Mouse (Mus musculus): ENCODE measurements around the gene Txnrd2. TPM values are rescaled to one million over a fixed set of nuclear protein-coding genes. Genes with fewer than 3 reads are reported as not detected.

Gene Txnrd2
- polyA plus RNA-seq, 1 experiment: 7.1 TPM

DNA sequence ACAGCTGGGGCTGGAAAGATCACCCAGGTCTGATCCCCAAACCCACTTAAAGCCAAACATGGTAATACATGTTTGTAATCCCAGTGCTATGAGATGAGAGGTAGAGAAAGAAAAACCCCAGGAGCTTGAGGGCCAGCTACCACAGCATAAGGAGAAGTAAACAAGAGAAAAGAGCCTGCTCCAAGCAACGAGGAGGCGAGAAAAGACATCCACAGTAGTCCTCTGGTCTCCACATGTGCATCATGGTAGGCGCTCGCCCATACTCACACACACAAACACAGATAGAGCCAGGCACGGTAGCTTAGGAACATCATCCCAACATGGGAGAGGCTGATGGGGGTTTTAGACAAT, 2.3 kb upstream of the Txnrd2 start:
- TF ChIP-seq EP300 (IDR thresholded peaks at IDR 0.05; ENCODE audit: insufficient read depth, low read depth, low read length): no peak
- no peak for TF ChIP-seq POLR2A (IDR thresholded peaks at IDR 0.05; ENCODE audit: insufficient read depth, low read length)
- TF ChIP-seq CTCF (IDR thresholded peaks at IDR 0.05; ENCODE audit: low read depth, low read length): no peak
- no peak overlapping the region for H3K27ac ChIP-seq (ENCODE audit: insufficient read depth, low read length)
- H3K36me3 ChIP-seq (ENCODE audit: control insufficient read depth, insufficient read depth, low read length, poor library complexity, severe bottlenecking): no peaks in the 10 kb centered on the region
- H3K9me3 ChIP-seq (replicated peaks; ENCODE audit: control insufficient read depth, insufficient read depth, low read length, poor library complexity, severe bottlenecking): no peaks in the 10 kb centered on the region
- H3K27me3 ChIP-seq (ENCODE audit: control insufficient read depth, insufficient read depth, low read length, poor library complexity, severe bottlenecking): no peaks in the 10 kb centered on the region
- no peak overlapping the region for H3K4me3 ChIP-seq (ENCODE audit: low read depth, low read length)
- peaks cover 3% of the 10 kb centered on the region for H3K4me1 ChIP-seq (ENCODE audit: control insufficient read depth, insufficient read depth, low read length)
- H3K9ac ChIP-seq (ENCODE audit: low read depth, poor library complexity, severe bottlenecking): no peak overlapping the region

GRCm38 (mm10) chr16:18424364-18425045, 1.7 kb upstream of the Txnrd2 start:
- H3K27ac ChIP-seq (ENCODE audit: insufficient read depth, low read length): no peak overlapping the region
- H3K9ac ChIP-seq (ENCODE audit: low read depth, poor library complexity, severe bottlenecking): no peak overlapping the region
- H3K9me3 ChIP-seq (replicated peaks; ENCODE audit: control insufficient read depth, insufficient read depth, low read length, poor library complexity, severe bottlenecking): no peaks in the 10 kb centered on the region
- peaks cover 1% of the 10 kb centered on the region for H3K4me1 ChIP-seq (ENCODE audit: control insufficient read depth, insufficient read depth, low read length)
- TF ChIP-seq EP300 (IDR thresholded peaks at IDR 0.05; ENCODE audit: insufficient read depth, low read depth, low read length): no peak
- no peak for TF ChIP-seq CTCF (IDR thresholded peaks at IDR 0.05; ENCODE audit: low read depth, low read length)
- no peak for TF ChIP-seq POLR2A (IDR thresholded peaks at IDR 0.05; ENCODE audit: insufficient read depth, low read length)
- no peaks in the 10 kb centered on the region for H3K27me3 ChIP-seq (ENCODE audit: control insufficient read depth, insufficient read depth, low read length, poor library complexity, severe bottlenecking)
- no peak overlapping the region for H3K4me3 ChIP-seq (ENCODE audit: low read depth, low read length)
- no peaks in the 10 kb centered on the region for H3K36me3 ChIP-seq (ENCODE audit: control insufficient read depth, insufficient read depth, low read length, poor library complexity, severe bottlenecking)

DNA sequence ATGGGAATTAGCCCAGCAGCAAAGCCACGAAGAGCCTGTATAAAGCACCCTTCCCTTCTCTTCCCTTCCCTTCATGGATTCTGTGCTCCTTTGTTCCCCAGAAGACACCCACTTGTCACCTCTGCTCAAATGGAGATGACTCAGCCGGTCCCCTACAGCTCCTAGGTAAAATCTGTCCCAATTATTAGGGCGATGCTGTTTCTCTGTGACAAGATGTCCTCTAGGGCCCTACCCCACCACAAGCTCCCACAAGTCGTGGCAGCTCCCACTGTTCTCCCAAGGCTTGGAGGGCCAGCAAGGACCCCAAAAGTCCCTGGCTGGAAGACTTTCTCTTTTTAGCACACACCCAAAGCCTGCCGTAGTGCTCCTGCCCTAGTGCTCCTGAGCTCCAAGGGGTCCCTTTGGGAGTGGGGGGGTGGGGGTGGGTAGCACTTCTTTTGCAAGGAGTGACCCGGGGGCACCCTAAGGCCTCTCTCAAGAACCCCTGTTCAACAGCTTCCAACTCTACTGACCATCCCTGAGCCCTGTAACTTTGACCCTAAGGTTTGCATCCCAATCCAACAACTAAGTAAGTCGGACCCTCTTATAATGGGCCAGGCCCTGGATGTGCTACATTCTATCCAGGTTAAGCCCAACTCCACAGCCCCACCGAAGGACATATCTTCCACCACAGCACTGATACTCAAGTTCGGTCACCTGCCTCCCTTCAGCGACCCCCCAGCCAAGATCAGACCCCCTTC, 539 bp upstream of the Txnrd2 start:
- peak overlapping the region; percentile 80 for H3K4me3 ChIP-seq (ENCODE audit: low read depth, low read length)
- no peak for TF ChIP-seq EP300 (IDR thresholded peaks at IDR 0.05; ENCODE audit: insufficient read depth, low read depth, low read length)
- TF ChIP-seq CTCF (IDR thresholded peaks at IDR 0.05; ENCODE audit: low read depth, low read length): no peak
- no peak for TF ChIP-seq POLR2A (IDR thresholded peaks at IDR 0.05; ENCODE audit: insufficient read depth, low read length)
- H3K36me3 ChIP-seq (ENCODE audit: control insufficient read depth, insufficient read depth, low read length, poor library complexity, severe bottlenecking): no peaks in the 10 kb centered on the region
- no peak overlapping the region for H3K27ac ChIP-seq (ENCODE audit: insufficient read depth, low read length)
- H3K4me1 ChIP-seq (ENCODE audit: control insufficient read depth, insufficient read depth, low read length): peaks cover 1% of the 10 kb centered on the region
- H3K9me3 ChIP-seq (replicated peaks; ENCODE audit: control insufficient read depth, insufficient read depth, low read length, poor library complexity, severe bottlenecking): no peaks in the 10 kb centered on the region
- H3K9ac ChIP-seq (ENCODE audit: low read depth, poor library complexity, severe bottlenecking): peak overlapping the region; percentile 66
- no peaks in the 10 kb centered on the region for H3K27me3 ChIP-seq (ENCODE audit: control insufficient read depth, insufficient read depth, low read length, poor library complexity, severe bottlenecking)

- Histone ChIP-seq H3K4me3 (ENCODE audit: low read depth, low read length) (peak within 1 kb of the TSS; percentile 80), H3K9me3 (replicated peaks; ENCODE audit: control insufficient read depth, insufficient read depth, low read length, poor library complexity, severe bottlenecking) (no peaks in the 10 kb centered on the region), H3K36me3 (ENCODE audit: control insufficient read depth, insufficient read depth, low read length, poor library complexity, severe bottlenecking) (no peaks in the 10 kb centered on the region), H3K9ac (ENCODE audit: low read depth, poor library complexity, severe bottlenecking) (peak within 1 kb of the TSS; percentile 66), H3K27me3 (ENCODE audit: control insufficient read depth, insufficient read depth, low read length, poor library complexity, severe bottlenecking) (no peaks in the 10 kb centered on the region), H3K27ac (ENCODE audit: insufficient read depth, low read length) (no peak within 1 kb of the TSS), H3K4me1 (ENCODE audit: control insufficient read depth, insufficient read depth, low read length) (no peaks in the 10 kb centered on the region)
- TF ChIP-seq POLR2A (IDR thresholded peaks at IDR 0.05; ENCODE audit: insufficient read depth, low read length): no peak
- no peak for TF ChIP-seq EP300 (IDR thresholded peaks at IDR 0.05; ENCODE audit: insufficient read depth, low read depth, low read length)
- no peak for TF ChIP-seq CTCF (IDR thresholded peaks at IDR 0.05; ENCODE audit: low read depth, low read length)
These were observed 657 bp downstream of the Txnrd2 start, which contains the start of gene Comt for GRCm38 (mm10) chr16:18426802-18427280. Comt (minus strand) TSS chr16:18426852.

- no peak overlapping the region for H3K27ac ChIP-seq (ENCODE audit: insufficient read depth, low read length)
- H3K36me3 ChIP-seq (ENCODE audit: control insufficient read depth, insufficient read depth, low read length, poor library complexity, severe bottlenecking): no peaks in the 10 kb centered on the region
These were observed 1.9 kb downstream of the Txnrd2 start for GRCm38 (mm10) chr16:18428011-18428515.

More at GRCm38 (mm10) chr16:18428011-18428515, 1.9 kb downstream of the Txnrd2 start:
- TF ChIP-seq POLR2A (IDR thresholded peaks at IDR 0.05; ENCODE audit: insufficient read depth, low read length): no peak
- TF ChIP-seq CTCF (IDR thresholded peaks at IDR 0.05; ENCODE audit: low read depth, low read length): no peak
- no peak for TF ChIP-seq EP300 (IDR thresholded peaks at IDR 0.05; ENCODE audit: insufficient read depth, low read depth, low read length)
- Histone ChIP-seq H3K27me3 (ENCODE audit: control insufficient read depth, insufficient read depth, low read length, poor library complexity, severe bottlenecking) (no peaks in the 10 kb centered on the region), H3K9ac (ENCODE audit: low read depth, poor library complexity, severe bottlenecking) (no peak overlapping the region), H3K4me1 (ENCODE audit: control insufficient read depth, insufficient read depth, low read length) (no peaks in the 10 kb centered on the region), H3K4me3 (ENCODE audit: low read depth, low read length) (no peak overlapping the region), H3K9me3 (replicated peaks; ENCODE audit: control insufficient read depth, insufficient read depth, low read length, poor library complexity, severe bottlenecking) (no peaks in the 10 kb centered on the region)
